Mouse (Mus musculus): ENCODE data around the gene Gm45711. TPM values are rescaled to one million over a fixed set of nuclear protein-coding genes. Genes with fewer than 3 reads are reported as not detected.
"Not testable (repeated sequence)": the region's sequence is repeated elsewhere in the genome, so short reads cannot be mapped to it uniquely, and the experiment has no call there.

Gene Gm45711
- not detected in 2 replicates for polyA plus RNA-seq (2015; fragmentation: Nextera tagmentation; extraction: Ambion mirVana)

DNA sequence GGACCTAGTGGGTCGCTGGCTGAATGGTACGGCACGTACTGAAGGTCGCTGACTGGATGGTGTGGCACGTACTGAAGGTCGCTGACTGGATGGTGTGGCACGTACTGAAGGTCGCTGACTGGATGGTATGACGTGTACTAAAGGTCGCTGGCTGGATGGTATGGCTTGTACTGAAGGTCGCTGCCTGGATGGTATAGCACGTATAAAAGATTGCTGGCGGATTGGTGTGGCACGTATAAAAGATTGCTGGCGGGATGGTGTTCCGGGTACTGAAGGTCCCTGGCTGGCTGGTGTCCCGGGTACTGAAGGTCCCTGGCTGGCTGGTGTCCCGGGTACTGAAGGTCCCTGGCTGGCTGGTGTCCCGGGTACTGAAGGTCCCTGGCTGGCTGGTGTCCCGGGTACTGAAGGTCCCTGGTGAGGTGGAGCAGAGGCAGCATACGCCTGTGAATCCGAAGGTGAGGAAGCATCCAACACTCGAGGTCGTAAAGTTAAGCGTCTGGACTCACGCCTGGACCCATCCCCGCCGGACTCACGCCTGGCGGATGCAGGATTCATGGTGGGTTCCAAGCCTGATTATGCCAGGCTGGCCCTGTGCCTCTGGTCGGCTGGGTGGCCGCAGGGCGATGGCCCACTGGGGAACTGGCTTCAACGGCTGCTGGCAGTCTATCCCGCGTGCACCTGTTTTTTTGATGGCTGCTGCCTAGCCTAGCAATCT, at the start of gene Gm45711, which contains the start of gene Cmtm1:
Gm45711 (minus strand) TSS at position 641 of the 715 bp plus-strand sequence.
Cmtm1 (minus strand) TSS at position 705 of the 715 bp plus-strand sequence.
- ATAC-seq (ENCODE audit: low FRiP score); H3K27me3 ChIP-seq; H3K36me3 ChIP-seq; H3K27ac ChIP-seq; H3K4me3 ChIP-seq; H3K4me2 ChIP-seq; H3K9me3 ChIP-seq; H3K9ac ChIP-seq; H3K4me1 ChIP-seq (replicated peaks): not testable (repeated sequence)
- WGBS, result 92% methylated on average over 36 of the region's 36 CpGs

DNA sequence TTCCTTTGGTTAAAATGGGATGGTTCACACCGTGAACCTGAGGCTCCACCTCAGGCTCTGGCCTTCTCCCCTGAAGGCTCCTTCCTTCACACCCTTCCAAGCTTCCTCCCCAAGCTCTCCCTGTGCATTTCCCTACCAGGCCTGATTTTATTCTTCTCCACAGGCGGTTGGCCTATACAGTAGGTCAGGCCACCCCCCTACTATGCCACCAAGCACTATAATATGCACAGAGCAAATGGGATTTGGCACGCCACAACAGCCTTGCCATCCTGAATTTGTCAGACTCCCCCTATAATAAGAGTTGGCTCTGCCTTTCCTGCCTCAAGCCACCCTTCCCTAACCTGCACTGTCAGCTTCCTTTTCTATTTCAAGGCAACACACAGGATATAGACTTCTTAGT, 48.8 kb upstream of the Gm45711 start:
- H3K4me3 ChIP-seq, result no peak overlapping the region
- peaks cover 17% of the 10 kb centered on the region for H3K36me3 ChIP-seq
- no peak for ATAC-seq (ENCODE audit: low FRiP score)
- 76% methylated on average over 3 of the region's 3 CpGs for WGBS
- no peak overlapping the region for H3K4me2 ChIP-seq
- peaks cover 13% of the 10 kb centered on the region for H3K4me1 ChIP-seq (replicated peaks)
- no peak overlapping the region for H3K9ac ChIP-seq
- no peaks in the 10 kb centered on the region for H3K27me3 ChIP-seq
- H3K9me3 ChIP-seq, result no peaks in the 10 kb centered on the region
- no peak overlapping the region for H3K27ac ChIP-seq

DNA sequence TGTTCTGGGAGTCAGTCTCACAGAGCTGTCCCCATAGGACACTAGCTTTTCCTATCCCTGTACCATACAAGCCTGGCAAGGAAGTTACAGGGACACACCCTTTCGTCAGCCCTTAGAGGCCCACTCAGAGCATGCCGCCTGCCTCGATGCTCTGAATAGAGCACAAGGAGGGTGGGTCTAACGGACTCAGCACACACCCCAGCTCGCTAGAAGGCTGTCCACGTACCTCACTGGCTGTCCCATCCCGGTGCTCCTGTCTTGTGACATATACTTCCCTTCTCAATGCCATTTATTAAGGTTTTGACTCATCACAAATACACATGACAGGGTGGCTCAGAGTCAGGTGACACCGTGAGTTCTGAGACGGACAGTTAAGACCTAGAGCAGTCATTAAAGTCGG, 44.6 kb upstream of the Gm45711 start:
- peaks cover 7% of the 10 kb centered on the region for H3K4me1 ChIP-seq (replicated peaks)
- WGBS, result 93% methylated on average over 10 of the region's 10 CpGs
- no peak overlapping the region for H3K4me2 ChIP-seq
- no peaks in the 10 kb centered on the region for H3K27me3 ChIP-seq
- no peak overlapping the region for H3K27ac ChIP-seq
- peaks cover 20% of the 10 kb centered on the region for H3K36me3 ChIP-seq
- no peak for ATAC-seq (ENCODE audit: low FRiP score)
- H3K4me3 ChIP-seq, result no peak overlapping the region
- no peak overlapping the region for H3K9ac ChIP-seq
- no peaks in the 10 kb centered on the region for H3K9me3 ChIP-seq

- Histone ChIP-seq H3K9ac (no peak overlapping the region), H3K4me1 (replicated peaks) (peaks cover 3% of the 10 kb centered on the region; the same call in 1 of the 2 replicates), H3K36me3 (peaks cover 20% of the 10 kb centered on the region), H3K4me2 (no peak overlapping the region), H3K27ac (no peak overlapping the region), H3K9me3 (no peaks in the 10 kb centered on the region), H3K27me3 (no peaks in the 10 kb centered on the region), H3K4me3 (no peak overlapping the region)
- ATAC-seq (ENCODE audit: low FRiP score), result no peak
- 61% methylated on average over 5 of the region's 5 CpGs for WGBS
Measured at GRCm38 (mm10) chr8:104353186-104353585, 43.3 kb upstream of the Gm45711 start.

DNA sequence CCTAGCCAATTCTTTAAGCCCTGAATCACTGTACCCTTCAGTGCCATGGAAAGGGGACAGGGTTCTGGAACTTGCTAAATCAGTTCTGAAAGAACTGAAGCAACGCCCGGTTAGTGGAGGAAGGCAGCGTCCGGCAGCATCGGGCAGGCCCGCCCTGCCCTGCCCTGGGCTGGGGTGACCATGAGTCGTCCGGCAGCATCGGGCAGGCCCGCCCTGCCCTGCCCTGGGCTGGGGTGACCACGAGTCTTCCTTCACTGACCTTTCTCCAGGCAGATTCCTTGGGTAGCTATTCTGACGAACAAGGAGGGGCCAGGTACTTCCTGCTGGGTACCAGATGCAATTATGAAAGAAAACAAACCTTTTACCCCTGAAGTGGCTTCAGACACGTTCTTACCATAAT, 40.2 kb upstream of the Gm45711 start:
- no peak overlapping the region for H3K4me2 ChIP-seq
- no peaks in the 10 kb centered on the region for H3K27me3 ChIP-seq
- 83% methylated on average over 13 of the region's 13 CpGs for WGBS
- H3K36me3 ChIP-seq, result peaks cover 16% of the 10 kb centered on the region
- no peak overlapping the region for H3K27ac ChIP-seq
- no peaks in the 10 kb centered on the region for H3K9me3 ChIP-seq
- H3K4me3 ChIP-seq, result no peak overlapping the region
- H3K4me1 ChIP-seq (replicated peaks), result peaks cover 3% of the 10 kb centered on the region; the same call in 1 of the 2 replicates
- no peak overlapping the region for H3K9ac ChIP-seq
- no peak for ATAC-seq (ENCODE audit: low FRiP score)

- 85% methylated on average over 5 of the region's 5 CpGs for WGBS
- Histone ChIP-seq H3K4me1 (replicated peaks) (peaks cover 3% of the 10 kb centered on the region; the same call in 1 of the 2 replicates), H3K4me2 (no peak overlapping the region), H3K9me3 (no peaks in the 10 kb centered on the region), H3K4me3 (no peak overlapping the region), H3K36me3 (peaks cover 5% of the 10 kb centered on the region), H3K27me3 (no peaks in the 10 kb centered on the region), H3K9ac (no peak overlapping the region), H3K27ac (no peak overlapping the region)
- no peak for ATAC-seq (ENCODE audit: low FRiP score)
Measured at GRCm38 (mm10) chr8:104348971-104349370, 39.1 kb upstream of the Gm45711 start.

- Histone ChIP-seq H3K4me1 (replicated peaks) (peaks cover under 1% of the 10 kb centered on the region), H3K36me3 (peaks cover 3% of the 10 kb centered on the region), H3K4me2 (no peak overlapping the region), H3K27ac (no peak overlapping the region), H3K9ac (no peak overlapping the region), H3K4me3 (no peak overlapping the region), H3K27me3 (no peaks in the 10 kb centered on the region), H3K9me3 (no peaks in the 10 kb centered on the region)
- ATAC-seq (ENCODE audit: low FRiP score), result no peak
- 57% methylated on average over 12 of the region's 12 CpGs for WGBS
Measured at GRCm38 (mm10) chr8:104346706-104347105, 36.8 kb upstream of the Gm45711 start.

GRCm38 (mm10) chr8:104344622-104345021, 34.7 kb upstream of the Gm45711 start:
- 82% methylated on average over 5 of the region's 5 CpGs for WGBS
- no peaks in the 10 kb centered on the region for H3K9me3 ChIP-seq
- no peak overlapping the region for H3K4me3 ChIP-seq
- H3K27ac ChIP-seq, result no peak overlapping the region
- H3K9ac ChIP-seq, result no peak overlapping the region
- no peak overlapping the region for H3K4me2 ChIP-seq
- H3K4me1 ChIP-seq (replicated peaks), result peaks cover 14% of the 10 kb centered on the region
- H3K27me3 ChIP-seq, result no peaks in the 10 kb centered on the region
- H3K36me3 ChIP-seq, result no peaks in the 10 kb centered on the region; the same call in none of the 2 replicates
- no peak for ATAC-seq (ENCODE audit: low FRiP score)

DNA sequence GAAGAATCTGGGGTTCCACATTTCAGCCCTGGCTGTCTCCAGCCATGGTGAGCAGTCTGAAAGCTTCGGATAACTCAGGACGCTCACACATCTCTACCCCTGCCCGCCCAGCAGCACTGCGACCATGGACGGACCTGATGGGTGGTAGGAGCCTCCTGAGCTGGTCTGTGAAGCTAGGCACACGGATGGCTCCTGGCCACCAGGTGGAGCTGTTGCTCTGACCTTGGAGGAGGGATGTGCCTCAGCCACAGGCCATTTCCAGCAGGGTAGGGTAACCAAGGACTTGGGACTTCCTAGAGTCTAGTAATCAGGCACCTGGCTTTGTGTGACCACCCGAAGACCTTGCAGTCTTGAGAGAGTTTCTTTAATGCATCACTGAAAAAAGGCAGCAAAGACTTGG, 34.1 kb upstream of the Gm45711 start:
- no peaks in the 10 kb centered on the region for H3K9me3 ChIP-seq
- H3K9ac ChIP-seq, result no peak overlapping the region
- ATAC-seq (ENCODE audit: low FRiP score), result peak; percentile 64; the same call in 1 of the 2 replicates
- no peaks in the 10 kb centered on the region; the same call in none of the 2 replicates for H3K36me3 ChIP-seq
- no peaks in the 10 kb centered on the region for H3K27me3 ChIP-seq
- no peak overlapping the region for H3K4me2 ChIP-seq
- no peak overlapping the region for H3K27ac ChIP-seq
- 18% methylated on average over 7 of the region's 7 CpGs for WGBS
- no peak overlapping the region for H3K4me3 ChIP-seq
- H3K4me1 ChIP-seq (replicated peaks), result peaks cover 19% of the 10 kb centered on the region

DNA sequence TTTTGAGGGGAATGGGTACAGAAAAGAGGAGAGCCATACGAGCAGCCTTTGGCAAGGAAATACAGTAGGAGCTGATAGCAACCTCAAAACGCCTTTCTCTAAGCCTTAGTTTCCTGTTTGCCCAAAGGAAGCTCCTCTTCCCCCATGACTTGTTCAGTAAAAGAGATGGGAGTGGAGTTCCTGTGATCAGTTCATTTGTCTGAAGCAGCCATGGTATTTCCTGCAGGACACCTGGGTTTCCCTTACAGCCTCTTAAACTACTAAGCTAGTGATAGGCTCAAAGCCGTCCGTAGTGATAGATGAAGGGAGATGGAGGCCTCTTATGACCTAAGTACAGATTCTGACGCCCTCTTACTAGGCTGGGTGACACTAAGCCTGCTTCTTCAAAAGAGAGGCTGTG, 32.5 kb upstream of the Gm45711 start:
- Histone ChIP-seq H3K27ac (no peak overlapping the region), H3K9me3 (no peaks in the 10 kb centered on the region), H3K4me2 (no peak overlapping the region), H3K4me1 (replicated peaks) (peaks cover 19% of the 10 kb centered on the region), H3K36me3 (no peaks in the 10 kb centered on the region; the same call in none of the 2 replicates), H3K4me3 (no peak overlapping the region), H3K9ac (no peak overlapping the region), H3K27me3 (no peaks in the 10 kb centered on the region)
- ATAC-seq (ENCODE audit: low FRiP score), result no peak
- WGBS, result 83% methylated on average over 5 of the region's 5 CpGs

GRCm38 (mm10) chr8:104341678-104342077, 31.8 kb upstream of the Gm45711 start:
- Histone ChIP-seq H3K9ac (no peak overlapping the region), H3K4me2 (peak overlapping the region; percentile 86), H3K36me3 (no peaks in the 10 kb centered on the region; the same call in none of the 2 replicates), H3K4me3 (peak overlapping the region; percentile 57), H3K27me3 (no peaks in the 10 kb centered on the region), H3K9me3 (no peaks in the 10 kb centered on the region), H3K4me1 (replicated peaks) (peaks cover 19% of the 10 kb centered on the region), H3K27ac (no peak overlapping the region)
- ATAC-seq (ENCODE audit: low FRiP score), result no peak
- 37% methylated on average over 6 of the region's 6 CpGs for WGBS

DNA sequence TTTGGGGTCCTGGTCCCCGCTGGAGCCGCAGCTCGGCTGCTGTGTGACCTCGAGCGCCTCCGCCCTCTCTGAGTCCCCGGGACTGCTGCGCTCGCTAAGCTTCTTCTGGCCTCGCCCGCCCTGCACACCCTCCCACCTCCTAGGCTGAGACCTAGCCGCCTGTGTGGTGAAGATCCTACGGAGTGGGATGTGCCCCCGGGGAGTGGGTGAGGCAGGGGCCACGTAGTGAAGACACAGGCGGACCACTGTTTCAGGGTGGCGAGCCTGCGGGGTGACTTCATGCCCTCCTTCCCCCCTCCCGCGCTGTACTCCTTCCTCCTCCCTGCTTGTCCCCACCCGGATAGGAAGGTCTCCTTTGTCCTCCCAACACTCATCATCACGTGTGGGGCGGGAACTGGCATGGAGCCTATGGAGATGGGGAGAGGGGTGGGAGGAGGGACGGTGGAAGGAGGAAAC, 31.3 kb upstream of the Gm45711 start:
- ATAC-seq (ENCODE audit: low FRiP score), result peak; percentile 74
- H3K27ac ChIP-seq, result peak overlapping the region; percentile 58
- peak overlapping the region; percentile 57 for H3K4me3 ChIP-seq
- peak overlapping the region; percentile 86 for H3K4me2 ChIP-seq
- H3K36me3 ChIP-seq, result no peaks in the 10 kb centered on the region; the same call in 1 of the 2 replicates
- no peaks in the 10 kb centered on the region for H3K9me3 ChIP-seq
- whole genome bisulfite sequencing, result 2% methylated on average over 24 of the region's 24 CpGs
- peaks cover 19% of the 10 kb centered on the region for H3K4me1 ChIP-seq (replicated peaks)
- peak overlapping the region; percentile 77 for H3K9ac ChIP-seq
- H3K27me3 ChIP-seq, result no peaks in the 10 kb centered on the region
